Mouse (Mus musculus): ENCODE data around the gene Dguok.

DNA sequence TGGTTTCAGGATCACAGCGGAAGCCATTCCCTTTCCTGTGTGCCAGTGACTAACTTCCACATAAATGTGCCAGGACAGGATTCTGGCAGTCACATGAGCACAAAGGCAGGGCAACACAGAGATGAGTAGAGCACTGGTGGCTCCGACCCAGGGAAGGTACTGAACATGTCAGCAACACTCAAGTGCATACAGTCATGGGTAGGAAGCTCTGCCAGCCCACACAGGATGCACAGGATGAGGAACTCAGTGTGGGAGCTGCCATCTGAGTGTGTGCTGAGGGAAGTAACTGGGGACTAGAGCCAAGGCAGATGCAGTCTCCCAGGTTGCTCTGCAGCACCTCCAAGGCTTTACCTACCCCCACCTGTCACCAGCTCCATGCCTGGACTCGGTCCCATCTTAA is 4.1 kb downstream of the Dguok start:
- TF ChIP-seq CTCF (conservative IDR thresholded peaks at IDR 0.05 in 1 of 2, IDR thresholded peaks at IDR 0.05 in 1 of 2; ENCODE audit: low read depth in 2 of 2, low read length in 2 of 2) (no peak), USF2 (conservative IDR thresholded peaks at IDR 0.05; ENCODE audit: low read depth, low read length) (no peak)

All from CH12.LX (cell line).